Mouse (Mus musculus): ENCODE measurements around the gene Sult2b1.

The Sult2b1 gene

DNA sequence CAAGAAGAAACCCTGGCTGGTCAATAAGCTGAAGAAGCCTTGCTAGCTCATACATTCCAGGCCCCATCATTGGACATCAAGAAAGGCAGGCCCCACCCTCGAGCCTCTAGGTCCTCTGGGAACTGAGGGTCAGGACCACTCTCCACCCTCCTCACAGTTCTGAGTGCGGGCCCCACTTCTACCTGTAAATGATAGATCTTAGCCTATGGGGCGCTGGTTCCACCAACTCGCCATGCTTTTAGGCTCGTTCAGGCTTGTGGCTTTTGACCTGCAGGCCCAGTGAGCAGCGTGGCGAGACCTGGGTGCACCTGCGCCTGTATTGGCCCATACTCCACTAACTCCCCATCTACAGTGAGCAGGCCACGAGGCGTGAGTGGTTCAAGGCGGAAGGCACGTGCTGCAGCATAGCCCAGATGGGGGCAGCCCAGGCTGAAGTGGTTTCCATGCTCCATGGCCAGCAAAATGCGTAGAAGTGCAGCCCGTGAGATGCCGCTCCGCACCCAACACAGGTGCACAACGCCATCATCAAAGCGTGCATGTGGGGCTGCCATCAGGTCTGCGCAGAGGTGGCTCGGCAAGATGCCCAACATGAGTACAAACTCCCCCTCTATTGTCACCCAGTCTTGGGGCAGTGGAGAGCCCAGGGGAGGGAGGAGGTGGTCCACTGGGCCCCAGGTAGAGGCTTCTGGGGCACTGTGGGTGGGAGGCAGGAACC is 73.8 kb downstream of the Sult2b1 start:
- DNase-seq, result no peak

DNA sequence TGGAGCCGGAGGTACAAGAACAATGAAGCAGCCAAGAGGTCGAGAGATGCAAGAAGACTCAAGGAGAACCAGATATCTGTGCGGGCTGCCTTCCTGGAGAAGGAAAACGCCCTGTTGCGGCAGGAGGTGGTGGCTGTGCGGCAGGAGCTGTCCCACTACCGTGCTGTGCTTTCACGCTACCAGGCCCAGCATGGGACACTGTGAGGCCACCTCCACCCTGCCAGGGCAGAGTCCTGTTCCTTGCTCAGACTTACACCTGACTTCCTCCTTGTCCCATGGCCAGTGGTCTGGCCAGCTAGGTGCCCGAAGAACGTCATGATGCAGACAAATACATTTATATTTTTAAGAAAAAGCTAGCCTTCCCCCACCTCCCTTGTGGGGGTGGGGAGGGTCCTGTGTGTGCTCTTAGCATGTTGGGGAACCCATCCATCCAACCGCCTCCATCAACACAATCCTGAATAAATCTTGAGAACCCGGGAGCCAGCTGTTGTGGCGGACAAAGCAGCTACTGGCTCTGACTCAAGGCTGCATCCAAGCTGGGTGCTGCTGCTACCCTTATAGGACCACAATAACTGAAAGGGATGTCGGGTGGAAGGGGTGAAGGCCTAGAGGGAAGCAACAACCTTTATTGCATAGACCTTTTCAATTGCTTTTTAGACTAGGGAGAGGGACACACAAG is 74.7 kb downstream of the Sult2b1 start:
- no peak for DNase-seq

DNA sequence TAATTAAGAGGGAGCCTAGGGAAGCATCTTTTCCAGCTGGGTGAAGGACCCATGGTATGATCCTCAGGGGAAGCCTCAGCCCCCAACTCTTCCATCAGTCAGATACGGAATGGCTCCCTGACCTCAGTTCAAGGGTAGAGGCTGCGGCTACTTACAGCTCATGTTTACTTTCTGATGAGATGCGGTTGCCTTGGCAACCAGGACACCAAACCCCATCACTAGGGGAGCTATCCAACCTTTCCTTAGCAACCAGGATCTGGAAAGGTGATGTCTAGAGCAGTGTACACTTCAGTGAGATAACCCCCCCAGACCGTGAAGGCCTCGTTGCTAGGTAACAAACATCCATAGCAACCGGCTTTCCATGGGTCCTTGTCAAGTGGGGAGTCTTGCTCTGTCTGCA is 75.4 kb downstream of the Sult2b1 start:
- DNase-seq, result no peak

DNA sequence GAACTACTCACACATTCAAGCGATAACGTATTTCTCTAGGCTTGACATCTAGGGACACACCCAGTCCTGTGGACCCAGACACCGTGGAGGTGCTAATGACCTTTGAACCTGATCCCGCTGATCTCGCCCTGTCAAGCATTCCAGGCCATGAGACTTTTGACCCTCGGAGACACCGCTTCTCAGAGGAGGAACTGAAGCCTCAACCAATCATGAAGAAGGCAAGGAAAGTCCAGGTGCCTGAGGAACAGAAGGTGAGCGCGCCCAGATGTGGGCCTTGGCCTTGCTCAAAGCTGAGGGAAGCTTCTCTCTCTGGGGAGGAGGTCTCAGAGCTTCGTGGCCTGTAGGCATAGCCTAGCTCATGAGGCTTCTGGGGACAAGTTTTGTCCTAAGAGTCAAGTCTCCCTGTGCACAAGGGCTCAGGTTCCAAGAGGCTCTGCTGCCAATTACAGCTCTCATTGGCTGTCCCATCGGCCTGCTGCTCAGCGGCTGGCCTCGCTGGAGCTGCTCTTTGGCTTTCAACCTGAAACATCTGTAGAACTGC is 76.2 kb downstream of the Sult2b1 start:
- no peak for DNase-seq

DNA sequence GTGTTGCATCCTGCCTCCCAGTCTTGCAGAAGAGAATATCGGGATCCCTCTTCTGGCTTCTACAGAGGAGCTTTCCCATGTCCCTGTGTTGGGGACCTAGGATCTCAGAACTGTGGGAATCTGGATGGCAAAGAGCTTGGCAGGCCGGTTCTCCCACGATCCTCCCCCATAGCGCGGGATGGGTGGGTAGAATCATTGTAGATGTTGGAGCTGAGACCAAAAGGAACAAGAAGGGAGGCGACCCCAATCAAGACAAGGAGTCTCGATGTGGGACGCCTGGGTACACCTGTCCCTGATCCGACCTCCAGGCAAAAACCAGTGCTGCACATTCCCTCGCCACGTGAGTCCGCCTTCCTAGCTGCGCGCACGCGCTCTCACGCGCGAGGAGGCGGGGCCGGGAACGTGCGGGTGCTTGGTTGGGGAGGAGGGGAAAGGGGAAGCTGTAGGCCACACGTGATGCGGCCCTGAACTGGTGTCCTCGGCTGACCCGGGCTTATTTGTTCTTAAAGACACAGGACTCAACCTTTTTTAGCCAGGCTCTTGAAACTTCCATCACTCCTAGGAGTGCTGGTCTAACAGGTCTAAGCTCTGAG is 77.0 kb downstream of the Sult2b1 start:
- peak; percentile 92 for DNase-seq

DNA sequence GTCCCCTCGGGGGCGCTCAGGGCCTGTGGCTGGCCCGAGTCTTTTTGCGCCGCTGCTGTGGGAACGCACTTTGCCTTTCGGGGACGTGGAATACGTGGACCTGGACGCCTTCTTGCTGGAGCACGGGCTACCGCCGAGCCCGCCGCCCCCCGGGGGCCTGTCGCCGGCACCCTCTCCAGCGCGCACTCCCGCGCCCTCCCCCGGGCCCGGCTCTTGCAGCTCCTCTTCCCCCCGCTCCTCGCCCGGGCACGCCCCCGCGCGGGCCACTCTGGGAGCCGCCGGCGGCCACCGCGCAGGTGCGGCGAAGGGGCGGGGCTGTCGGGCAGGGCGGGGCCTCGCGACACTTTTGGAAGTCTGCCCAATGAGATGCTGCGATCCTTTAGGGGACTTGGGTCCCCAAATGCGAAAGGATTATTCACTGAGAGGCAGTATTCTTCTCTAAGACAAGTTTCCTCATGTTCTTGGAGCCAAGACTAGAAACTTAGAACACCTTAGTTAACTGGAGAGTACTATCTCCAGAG is 77.7 kb downstream of the Sult2b1 start:
- DNase-seq, result peak; percentile 85

DNA sequence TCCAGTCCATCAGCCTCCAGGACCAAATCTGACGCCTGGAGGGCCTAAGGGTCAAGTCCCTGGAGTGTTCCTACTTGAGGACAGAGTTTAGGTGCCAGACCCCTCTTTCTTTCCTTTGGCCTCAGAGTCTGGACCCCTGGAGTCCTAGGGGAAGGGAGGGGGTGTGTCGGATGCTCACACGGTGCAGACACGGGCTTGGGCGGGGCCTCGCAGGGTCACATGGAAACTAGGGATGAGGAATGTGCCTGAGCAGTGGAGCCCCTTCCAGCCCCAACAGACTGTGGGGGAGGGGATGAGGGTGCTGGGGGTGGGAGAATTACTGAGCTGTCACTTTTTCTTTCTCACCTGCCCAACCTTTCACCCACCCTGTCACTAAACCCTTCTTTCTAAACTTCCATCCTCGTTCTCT is 78.6 kb downstream of the Sult2b1 start:
- peak; percentile 68 for DNase-seq

DNA sequence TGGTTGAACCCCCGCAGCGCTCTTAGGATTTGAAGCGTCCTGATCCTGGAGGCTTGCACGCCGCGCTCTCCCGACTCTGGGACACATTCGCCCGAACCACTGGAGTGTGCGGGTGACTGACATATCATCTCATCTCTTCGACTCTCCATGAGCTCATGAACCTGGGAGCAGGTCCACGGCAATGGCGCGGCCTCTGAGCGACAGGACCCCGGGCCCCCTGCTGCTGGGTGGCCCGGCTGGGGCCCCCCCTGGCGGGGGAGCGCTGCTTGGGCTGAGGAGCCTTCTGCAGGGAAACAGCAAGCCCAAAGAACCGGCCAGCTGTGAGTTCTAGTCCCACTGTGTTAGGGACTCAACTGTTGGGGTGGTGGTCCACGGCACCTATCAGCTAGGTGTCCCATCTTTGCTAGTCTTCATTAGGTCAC is 79.0 kb downstream of the Sult2b1 start:
- no peak for DNase-seq

DNA sequence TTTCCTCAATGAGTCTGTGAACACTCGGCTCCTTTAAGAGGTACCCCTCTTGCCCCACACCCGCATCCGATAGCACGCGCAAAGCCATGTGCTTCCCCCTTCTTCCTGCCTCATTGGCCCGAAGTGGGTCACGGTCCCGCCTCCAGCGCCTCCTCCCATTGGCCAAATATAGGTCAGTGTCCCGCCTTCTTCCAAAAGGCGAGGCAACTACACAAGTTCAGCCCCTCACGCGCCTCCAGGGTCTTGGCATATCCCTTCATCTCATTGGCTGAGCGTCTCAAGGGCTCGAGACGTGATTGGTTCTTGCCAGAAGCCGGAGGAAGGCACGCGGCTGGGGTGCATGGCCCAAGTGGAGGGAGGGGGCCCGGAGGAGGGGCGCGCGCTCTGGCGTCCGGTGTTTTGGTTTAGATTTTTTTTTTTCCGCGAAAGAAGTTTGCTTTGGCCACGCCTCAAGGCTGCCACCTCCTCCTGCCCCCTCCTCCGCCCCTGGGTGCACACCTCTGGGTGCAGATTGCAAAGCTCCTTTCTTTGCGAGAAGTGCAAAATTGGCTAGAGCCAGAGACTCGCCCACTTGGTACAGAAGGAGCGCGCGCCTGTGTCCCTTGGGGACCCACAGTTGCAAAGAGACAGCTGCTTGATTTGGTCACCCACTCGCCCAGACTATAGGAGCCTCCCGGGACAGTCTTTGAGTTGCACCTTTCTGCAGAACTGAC is 79.6 kb downstream of the Sult2b1 start, which contains the start of gene Dbp:
Gene Dbp, plus strand, starts transcription at position 359 of the 713 bp plus-strand sequence.
- DNase-seq, result peak; percentile 92

DNA sequence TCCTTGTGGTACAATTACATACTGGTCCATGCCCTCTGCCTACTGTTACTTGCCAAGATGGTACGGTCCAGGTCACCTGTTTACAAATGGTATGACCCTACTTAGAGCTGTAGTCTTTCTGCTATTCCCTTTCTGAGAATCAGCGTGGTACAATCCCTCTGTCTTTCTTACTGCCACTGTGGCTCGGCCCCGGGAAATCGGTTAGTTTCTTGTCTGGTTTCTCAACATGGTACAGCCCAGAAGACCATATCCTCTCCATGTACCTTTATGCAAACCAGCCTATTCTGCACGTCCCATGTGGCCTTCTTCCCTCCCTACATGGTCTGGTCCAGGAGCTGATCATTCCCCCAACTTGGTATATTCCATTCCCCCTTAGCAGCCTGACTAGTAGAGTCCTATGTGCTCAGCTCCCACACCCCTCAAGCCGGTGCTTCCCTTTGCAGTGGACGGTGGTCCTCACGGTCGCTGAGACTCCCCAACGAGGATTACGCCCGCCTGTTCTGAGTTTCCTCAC is 80.4 kb downstream of the Sult2b1 start:
- peak; percentile 66 for DNase-seq

DNA sequence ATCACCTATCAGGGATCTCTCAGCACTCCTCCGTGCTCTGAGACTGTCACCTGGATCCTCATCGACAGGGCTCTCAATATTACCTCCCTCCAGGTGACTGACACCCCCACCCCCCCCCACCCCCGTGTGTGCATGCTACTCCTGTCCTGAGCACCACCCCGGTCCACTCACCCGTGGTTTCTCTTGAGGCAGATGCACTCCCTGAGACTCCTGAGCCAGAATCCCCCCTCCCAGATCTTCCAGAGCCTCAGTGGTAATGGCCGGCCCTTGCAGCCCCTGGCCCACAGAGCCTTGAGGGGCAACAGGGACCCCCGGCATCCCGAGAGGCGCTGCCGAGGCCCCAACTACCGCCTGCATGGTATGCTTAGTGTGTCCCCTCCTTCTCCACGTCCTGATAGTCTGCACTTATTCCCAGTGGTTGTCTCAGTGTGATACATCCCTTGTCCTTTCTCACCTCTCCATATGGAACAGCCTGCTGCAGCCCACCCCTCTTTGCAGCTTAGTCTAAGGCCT is 80.9 kb downstream of the Sult2b1 start:
- DNase-seq, result no peak

DNA sequence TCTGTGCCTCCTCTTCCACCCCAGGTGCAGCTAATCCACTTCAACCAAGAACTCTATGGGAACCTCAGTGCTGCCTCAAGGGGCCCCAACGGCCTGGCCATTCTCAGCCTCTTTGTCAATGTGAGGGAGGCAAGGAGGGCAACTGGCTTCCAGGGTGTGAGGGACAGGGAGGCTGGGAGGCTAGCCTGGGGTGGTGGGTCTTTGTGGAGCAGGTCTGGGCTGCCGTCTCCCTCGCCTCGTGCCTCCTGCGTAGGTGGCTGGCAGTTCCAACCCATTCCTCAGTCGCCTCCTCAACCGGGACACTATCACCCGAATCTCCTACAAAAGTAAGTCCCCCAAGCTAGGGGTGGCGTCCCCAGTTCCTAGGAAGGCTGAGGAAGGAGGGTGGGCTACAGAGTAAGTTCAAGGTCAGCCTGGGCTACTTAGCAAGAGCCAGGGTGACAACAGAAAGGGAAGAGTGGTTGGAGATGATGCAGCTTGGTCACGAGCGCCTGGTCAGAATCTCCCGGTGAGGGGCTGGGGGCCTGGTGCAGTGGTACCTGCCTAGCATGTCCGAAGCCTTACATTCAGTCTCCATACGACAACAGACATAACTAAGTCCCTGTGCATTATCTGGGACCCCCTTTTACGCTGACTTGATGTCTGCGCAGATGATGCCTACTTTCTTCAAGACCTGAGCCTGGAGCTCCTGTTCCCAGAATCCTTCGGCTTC is 81.5 kb downstream of the Sult2b1 start:
- no peak for DNase-seq

DNA sequence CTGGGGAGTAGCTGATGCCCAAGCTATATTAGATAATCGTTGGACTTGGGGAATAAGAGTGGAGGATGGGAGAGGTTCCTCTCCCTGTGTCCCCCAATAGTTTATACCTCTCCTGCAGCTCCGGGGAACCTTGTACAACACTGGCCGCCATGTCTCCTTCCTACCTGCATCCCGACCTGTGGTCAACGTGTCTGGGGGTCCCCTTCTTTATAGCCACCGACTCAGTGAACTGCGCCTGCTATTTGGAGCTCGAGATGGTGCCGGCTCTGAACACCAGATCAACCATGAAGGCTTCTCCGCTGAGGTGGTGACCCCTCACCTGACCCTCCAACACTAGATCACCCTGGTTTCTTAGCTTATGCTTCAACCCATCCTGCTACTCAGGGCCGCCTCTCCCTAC is 82.2 kb downstream of the Sult2b1 start:
- no peak for DNase-seq

DNA sequence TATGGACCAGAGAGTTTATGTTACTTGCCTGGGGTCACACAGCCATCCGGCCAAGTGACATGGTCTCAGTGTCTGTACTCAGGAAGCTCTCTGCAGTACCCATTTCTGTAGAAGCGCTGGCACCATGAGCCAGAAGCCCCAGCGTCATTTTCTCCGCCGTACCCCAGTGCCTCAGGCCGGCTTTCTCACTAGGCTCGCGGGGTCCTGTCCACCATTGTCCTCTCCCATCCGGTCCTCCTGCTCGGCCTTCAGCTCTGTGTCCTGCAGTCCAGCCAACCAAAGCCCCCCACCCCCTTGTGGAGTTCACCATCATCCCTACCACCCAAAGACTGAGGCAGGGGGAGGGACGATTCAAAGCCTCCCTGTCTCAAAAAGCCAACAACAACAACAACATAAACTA is 82.9 kb downstream of the Sult2b1 start:
- no peak for DNase-seq

DNA sequence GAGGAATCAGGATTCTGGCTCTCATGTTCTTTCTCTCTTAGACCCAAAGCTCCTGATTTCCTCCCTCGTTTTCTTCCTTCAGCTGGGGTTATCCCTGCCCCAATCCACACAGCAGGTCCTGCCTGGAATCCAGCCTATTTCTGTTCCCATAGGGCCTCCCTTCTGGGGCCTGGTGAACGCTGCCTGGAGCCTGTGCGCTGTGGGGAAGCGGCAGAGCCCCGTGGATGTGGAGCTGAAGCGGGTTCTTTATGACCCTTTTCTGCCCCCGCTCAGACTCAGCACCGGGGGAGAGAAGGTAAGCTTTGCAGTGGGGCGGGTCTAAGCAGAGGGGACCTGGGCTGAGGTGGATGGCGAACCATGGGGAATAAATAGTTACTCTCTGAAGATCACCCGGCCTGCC is 83.4 kb downstream of the Sult2b1 start:
- no peak for DNase-seq

DNA sequence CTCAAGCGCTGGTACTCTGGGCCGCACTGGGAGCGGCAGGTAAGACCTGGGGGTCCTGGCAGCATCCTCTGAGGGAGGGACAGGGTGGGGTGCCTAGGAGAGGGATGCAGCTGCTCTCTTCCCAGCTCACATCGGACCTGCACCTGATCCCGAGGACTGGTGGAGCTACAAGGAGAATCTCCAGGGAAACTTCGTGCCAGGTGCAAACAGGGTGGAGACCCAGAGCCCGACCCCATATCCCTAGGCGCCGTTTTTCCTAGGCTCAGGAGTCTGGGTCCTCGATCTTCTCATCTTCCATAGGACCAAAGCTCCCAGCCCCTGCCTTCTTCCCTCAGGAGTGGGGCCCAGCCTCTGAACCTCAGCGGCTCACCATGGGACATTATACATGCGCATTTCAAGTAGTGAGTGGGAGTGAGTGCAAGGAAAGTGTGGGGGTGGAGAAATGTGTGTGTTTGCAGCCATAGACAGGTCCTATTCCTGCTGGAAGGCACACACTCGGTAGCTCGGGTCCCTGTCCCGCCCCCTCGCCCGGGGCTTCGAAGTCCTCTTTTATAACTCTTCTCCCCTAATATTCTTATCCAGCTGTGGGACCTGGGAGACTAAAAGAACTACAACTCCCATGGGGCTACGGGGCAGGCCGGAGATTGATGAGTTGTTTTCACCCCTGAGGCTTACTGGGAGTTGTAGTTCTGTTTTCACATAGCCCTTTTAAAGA is 84.0 kb downstream of the Sult2b1 start:
- DNase-seq, result peak; percentile 64

DNA sequence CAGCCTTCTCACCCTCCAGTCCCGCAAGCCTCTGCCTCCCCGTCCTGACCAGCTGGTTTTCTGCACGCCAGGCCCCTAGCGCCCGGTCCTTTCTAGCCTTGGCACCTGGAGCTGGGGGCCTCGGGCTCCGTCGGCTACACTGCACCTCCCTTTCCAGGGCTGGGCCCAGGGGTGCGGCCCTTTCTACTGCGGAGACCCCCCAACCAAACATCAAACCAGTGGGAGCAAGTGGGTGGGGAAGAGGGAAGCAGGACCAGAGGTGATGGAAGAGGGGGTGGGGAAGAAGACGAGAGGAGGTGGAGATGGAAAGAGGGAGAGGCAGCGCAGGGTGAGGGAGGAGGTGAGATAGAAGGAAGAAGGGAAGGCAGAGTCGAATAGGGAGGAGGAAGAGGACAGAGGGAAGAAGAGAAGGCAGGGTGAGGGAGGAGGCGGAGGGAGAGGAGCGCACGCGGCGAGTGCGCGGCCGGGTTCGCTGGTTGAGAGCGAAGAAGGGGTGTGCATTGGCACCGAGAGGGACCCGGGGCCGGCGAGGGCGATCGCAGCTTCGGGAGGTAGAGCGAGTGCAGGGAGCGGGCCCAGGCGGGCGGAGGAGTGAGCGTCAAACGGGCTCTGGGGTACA is 84.8 kb downstream of the Sult2b1 start, which contains the start of gene Car11:
Gene Car11, plus strand, starts transcription at position 321 of the 619 bp plus-strand sequence.
- peak; percentile 59 for DNase-seq

DNA sequence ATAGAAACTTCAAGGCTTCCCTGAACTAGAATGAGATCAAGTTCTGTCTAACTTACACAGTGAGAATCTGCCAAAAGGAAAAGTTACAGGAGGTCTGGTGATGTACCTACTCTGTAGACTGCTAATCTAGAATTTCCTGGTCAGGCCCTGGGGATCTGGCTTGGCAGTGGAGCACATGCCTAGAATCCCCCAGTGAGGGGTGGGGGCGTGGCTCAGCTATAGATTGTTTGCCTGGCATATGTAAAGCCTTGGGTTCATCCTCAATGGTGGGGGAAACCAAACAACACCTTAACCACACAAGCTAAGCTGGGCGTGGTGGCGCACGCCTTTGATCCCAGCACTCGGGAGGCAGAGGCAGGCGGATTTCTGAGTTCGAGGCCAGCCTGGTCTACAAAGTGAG is 86.6 kb downstream of the Sult2b1 start:
- DNase-seq, result no peak

DNA sequence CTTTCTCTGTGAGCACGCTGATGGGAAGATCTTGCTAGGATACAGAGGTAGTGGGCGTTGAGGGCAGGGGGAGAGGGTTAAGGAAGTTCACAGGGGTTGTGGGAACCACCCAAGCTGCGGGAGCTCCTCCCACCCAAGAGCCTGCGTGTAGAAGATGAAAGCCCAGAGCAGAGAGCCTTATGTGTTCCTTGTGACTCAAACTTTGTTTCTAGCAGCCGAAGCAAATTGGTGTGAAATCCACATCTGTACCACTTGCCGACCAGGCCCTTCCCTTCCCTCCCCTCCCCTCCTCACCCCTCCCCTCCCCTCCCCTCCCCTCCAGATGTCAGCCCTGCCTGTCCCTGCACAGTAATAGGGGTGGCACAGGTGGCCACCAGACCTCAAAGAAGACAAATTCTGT is 89.4 kb downstream of the Sult2b1 start:
- no peak for DNase-seq

DNA sequence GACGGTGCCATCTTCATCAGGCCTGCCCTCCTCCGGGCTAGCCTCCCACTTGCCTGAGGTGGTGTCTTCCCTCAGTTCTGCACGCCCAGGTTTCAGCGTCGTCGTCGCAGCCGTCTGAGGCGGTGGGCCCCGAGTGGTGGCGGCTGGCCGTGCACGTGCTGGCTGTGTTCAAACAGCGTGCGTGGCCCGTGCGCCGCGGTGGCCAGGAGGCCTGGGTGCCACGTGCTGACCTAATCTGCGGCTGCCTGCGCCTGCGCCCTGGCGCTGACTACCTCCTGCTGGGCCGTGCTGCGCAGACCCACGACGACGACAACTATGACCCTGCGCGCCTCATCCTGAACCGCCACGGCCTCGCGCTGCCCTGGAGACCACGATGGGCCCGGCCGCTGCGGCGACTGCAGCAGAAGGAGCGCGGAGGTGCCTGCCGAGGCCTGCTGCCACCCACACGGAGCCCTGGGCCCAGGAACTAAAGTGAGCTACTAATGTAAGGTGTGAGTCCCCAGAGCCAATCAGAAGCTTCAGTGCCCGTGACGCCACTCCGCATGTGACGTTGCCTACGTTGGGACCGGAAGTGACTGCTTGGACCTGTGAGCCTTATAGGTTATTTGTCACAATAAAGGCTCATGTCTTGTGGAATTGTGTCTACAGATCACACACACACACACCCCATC is 90.4 kb downstream of the Sult2b1 start, which contains the start of gene Sec1:
Gene Sec1, minus strand, starts transcription at position 482 of the 671 bp plus-strand sequence.
- no peak for DNase-seq
